Mouse (Mus musculus): Measurements from ENCODE around the gene Arhgap25. TPM values are rescaled to one million over a fixed set of nuclear protein-coding genes. Genes with fewer than 3 reads are reported as not detected.
"Not testable (repeated sequence)": the region's sequence is repeated elsewhere in the genome, so short reads cannot be mapped to it uniquely, and the experiment has no call there.

Gene Arhgap25
- total RNA-seq, 4 experiments from 2014 or later: 2.9 to 8.9 (median 5.9) TPM

DNA sequence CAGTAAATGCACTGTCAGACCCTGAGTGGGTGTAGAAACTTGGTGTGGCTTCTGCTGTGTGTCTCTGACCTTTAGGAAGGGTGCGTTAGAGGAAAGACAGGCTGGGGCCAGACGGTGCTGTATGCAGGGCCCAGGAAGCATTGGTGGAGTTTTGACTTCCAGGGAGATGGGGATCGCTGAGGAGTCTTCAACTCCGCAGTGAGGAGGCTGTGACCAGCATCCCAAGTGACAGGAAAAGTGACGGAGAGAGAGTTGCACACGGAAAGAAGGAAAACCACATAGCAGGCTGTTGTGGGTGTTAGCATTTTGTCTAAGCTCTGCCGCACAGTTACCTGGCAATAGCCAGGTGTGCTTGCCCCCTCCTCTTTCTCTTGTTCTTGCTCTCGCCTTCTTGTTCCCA lies 3.2 kb upstream of the Arhgap25 start:
- DNase-seq (ENCODE audit: low spot score in 2 of 2): no peak

DNA sequence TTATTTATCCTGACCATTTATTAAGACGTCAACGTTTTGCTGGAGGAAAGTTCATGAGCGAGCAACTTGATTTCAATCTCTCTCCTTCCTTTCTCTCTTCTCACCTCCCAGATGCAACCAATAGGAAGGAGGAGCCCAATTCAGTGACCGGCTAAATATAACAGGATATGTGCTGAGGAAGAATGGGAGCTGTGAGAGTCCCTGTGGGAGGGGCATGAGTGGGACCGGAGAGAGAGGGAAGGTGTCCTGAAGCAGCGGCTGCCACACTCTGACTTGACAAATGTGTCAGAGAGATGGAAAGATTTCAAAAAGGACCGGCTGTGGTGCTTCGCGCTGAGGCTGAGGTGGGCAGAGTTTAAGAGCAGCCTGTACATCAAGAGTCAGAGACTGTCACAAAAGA lies 2.6 kb upstream of the Arhgap25 start:
- no peak for DNase-seq (ENCODE audit: low spot score in 2 of 2)

DNA sequence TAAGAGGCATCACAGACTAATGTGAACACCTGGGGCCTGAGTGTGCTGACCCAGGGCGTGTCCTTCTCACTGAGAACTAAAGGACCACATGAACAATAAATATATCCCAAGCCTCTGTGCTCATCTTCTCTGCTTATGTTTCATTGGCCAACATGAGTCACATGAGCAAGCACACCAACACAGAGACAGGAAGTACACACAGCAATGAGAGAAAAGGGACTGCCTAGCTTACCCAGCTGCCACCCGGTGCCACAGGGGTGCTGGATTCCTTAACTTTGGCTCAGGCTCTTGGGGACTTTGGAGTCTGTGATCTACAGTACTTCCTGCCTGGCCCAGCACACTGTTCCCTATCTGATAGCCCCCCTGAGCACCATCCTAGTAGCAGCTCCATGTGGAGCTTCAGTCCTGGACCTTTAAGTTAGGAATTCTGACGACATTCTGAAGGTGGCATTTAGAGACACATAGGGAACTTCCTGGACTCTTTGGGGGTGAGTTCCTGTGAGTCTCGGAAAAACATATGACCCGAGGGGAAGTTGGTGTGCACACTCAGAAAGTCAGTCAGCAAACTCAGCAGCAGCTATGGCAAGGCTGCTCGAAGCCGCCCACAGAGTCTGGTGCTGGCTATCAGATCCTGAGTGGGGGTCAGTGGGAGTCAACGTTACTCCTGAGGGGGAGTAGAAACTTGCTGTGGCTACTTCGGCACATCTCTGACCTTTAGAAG lies 2.0 kb upstream of the Arhgap25 start:
- no peak for DNase-seq (ENCODE audit: low spot score in 2 of 2)

DNA sequence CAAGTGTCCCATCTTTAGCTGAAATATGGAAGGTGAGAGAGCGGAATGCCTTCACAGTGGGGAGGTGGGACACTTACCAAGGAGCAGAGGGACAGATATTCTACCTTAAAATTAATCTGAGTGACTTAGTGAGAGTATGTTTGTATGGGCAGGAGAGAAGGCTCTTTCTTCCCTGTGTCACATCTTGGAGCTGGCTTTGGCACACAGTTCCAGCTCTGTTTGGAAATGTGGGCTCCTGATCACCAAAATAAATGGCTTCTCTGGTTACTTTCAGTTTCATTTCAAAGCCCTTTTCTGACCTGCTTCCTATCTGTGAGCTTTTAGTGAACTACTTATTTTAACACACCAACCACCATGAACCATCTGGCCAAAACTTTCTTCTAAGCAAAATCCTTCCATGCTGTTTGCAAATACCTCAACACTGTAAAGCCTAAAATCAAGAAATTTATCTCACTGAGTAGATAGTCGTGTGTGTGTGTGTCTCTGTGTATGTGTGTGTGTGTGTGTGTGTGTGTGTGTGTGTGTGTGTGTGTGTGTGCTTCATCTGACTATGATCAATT lies 1.5 kb downstream of the Arhgap25 start:
- DNase-seq (ENCODE audit: low spot score in 2 of 2): no peak

DNA sequence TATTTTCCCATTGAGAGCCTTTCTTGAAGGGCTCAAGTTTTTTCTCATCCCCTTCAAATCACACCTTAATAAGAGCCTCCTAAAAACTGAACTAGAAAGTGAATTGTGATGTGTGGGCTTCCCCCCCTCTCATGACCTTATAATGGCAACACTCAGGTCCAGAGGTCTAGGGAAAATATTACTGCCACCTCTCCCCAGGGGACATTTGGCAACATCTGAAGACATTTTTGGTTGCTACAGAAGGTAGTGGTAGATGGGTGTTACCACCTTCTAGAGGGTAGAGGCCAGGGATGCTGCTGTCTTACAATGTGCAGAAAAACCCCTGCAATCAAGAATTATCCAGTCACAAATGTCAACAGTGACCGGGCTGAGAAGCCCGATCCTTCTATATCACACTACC lies 2.7 kb downstream of the Arhgap25 start:
- no peak for DNase-seq (ENCODE audit: low spot score in 2 of 2)

DNA sequence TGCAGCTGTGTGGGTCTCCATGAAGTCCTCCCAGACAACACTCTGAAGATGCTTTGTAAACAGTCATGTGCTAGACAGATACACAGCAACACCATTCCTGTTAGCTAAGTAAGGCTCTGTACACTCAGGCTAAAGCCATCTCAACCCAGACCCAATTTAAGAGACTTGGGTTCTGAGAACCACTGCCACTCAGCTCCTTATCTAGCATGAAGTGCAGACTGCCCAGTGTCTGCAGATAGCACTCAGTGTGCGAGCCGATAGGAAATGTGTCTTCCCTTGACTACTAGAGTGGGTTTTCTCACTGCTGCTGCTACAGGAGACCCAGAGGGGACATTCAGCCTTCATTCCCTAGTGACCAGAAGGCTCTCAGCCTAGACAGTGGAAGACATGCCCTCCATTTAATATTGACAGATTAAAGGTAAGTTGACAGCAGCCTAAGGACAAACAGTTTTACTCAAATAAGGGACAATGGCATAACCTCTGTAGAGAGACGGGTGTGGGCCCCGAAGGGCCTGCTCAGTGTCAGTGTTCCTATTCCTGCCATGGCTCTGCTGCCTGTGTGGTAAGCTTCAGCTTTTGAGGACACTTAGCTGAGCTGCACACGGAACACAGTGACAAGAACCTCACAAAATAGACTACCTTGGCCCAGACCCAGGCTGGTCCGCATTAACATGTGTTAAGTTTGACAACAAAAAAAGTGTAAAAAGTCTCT lies 5.1 kb downstream of the Arhgap25 start:
- DNase-seq (ENCODE audit: low spot score in 2 of 2): no peak

DNA sequence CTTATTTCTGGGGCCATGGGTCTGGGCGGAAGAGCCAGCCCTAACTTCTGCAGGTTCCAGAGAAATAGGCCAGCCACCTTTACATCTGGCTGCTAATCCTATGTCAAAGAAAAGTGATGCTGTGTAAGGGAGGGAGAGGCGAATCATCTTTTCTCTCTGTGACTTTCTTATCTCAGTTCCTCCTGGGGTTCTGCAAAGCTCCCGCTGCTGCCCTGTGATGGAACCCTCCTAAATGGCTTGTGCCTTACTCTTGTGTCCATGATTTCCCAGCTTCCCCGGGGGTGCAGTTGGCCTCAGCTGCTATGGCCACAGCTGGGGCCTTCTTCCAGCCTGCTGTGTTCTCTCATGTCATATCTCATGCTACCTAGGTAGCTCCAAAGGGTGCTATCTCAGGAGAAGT lies 5.7 kb downstream of the Arhgap25 start:
- no peak for DNase-seq (ENCODE audit: low spot score in 2 of 2)

DNA sequence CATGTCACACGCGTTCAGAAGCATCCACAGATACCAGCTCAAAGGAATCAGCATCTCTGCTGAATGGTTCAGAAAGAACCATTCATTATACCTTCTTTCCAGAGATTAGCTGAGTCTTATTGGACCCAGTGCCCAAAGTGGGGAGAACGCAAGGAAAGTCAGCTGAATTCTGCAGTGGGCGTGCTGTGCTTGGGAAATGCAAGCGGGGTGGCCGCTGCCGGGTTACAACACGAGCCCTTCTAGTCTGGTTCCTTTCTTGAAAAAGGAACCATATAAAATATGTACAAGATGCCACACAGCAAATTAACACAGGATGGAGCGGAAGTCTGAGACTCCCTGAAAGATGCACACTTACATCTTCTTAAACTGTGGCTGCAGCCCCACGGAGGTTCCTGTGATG lies 7.9 kb downstream of the Arhgap25 start:
- DNase-seq (ENCODE audit: low spot score in 2 of 2): no peak

DNA sequence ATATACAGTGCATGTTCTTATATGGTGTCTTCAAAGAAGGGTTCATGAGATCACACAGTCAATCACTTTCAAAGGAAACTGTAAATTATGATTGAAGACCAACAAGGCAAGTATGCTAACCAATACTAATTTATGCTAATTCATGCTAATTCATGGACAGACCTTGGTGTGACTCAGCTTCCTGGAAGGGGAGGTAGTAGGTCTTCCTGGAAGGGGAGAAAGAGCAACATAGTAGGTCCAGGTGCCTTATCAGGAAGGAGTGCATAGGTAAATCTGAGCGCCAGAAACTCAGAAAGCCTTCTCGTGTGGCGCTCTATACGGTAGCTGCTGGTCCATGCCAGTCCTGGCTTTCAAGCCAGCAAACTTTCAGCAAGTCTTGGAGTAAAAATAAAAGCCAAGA lies 8.8 kb downstream of the Arhgap25 start:
- no peak for DNase-seq (ENCODE audit: low spot score in 2 of 2)

DNA sequence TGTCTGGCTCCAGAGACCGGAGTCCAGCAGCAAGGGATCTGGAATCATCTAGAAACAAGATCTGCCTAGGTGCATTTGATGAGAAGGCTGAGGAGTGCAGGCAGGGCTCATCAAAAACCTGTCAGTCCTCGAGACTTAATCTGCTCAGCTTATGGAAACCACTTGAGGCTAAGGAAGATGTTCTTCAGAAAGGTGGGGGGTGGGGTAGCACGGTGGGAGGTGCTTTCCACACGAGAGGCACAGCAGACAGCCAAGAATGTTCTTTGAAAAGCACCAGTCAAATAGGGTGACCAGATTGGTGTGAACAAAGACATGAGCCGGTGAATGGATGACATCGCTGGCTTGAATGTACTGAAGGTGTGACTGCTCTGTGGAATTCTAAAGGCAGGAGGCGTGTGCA lies 9.3 kb downstream of the Arhgap25 start:
- DNase-seq (ENCODE audit: low spot score in 2 of 2): no peak

DNA sequence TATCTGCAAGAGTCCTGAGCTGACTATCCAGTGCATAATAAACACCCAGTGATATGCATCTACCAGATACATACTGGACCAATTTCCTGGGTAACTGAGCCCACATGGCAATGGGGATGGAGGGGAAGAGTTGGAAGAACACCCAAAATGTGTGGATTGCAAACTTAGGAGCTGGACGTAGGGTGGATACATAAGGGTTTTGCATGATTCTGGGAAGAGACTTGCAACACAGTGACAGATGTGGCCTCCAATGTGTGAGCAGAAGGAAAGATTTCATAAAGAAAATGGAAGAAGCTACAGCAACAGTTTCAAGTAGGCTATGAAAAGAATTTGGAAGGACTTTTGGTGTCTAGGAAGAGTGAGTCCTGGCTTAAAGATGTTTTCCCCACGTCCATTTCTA lies 10.0 kb downstream of the Arhgap25 start:
- no peak for DNase-seq (ENCODE audit: low spot score in 2 of 2)

DNA sequence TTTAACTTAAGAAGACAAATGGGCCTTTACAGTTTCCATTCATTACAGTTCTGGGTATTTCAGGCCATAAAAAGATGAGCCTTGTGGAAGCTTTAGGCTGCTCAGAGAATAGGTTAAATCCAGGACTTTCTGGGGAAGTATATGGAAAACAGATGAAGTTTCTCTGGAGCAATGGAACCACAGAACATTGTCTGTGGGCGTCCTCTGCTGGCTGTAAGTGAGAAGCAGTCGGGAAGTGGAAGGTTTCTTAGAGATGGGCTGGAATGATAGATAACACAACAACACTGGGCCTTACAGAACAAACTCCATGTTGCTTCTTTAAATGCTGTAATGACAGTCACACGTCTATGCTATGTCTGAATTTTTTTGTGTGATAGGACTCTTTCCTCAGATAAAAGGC lies 10.8 kb downstream of the Arhgap25 start:
- DNase-seq (ENCODE audit: low spot score in 2 of 2): peak in 1 of 2 experiments; percentile 65

DNA sequence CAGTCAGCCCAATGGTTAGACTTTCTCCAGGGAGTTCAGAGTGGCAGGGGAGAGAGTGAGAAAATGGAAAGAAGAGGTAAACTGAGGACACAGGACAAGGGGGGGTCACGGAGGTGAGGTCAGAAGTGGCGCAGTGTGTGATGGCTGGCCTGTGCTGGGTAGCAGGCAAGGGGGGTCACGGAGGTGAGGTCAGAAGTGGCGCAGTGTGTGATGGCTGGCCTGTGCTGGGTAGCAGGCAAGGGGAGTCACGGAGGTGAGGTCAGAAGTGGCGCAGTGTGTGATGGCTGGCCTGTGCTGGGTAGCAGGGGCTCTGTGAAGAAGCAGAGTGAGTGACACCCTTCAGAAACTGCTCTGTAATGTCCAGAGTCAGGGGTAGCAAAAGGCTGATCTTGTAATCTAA lies 11.4 kb downstream of the Arhgap25 start:
- not testable (repeated sequence) for DNase-seq (ENCODE audit: low spot score in 2 of 2)

DNA sequence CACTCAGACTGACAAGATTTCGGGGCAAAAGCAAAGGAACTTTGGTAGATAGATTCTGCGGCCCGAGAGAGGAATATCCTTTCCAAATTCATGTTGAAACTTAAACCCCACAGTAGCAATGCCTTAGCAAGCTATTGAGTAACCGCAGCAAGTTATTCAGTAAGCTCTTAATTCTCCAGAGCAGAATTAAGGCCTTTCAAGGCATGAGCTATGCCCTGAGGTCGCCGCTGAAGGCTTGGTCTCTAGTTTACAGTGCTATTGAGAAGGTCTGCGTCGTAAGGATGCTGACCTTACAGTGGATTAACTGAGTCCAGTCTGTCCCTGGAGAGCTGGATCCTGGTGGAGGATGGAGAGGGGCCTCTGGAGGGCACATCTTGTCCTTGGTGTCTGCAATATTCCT lies 12.5 kb downstream of the Arhgap25 start:
- no peak for DNase-seq (ENCODE audit: low spot score in 2 of 2)

DNA sequence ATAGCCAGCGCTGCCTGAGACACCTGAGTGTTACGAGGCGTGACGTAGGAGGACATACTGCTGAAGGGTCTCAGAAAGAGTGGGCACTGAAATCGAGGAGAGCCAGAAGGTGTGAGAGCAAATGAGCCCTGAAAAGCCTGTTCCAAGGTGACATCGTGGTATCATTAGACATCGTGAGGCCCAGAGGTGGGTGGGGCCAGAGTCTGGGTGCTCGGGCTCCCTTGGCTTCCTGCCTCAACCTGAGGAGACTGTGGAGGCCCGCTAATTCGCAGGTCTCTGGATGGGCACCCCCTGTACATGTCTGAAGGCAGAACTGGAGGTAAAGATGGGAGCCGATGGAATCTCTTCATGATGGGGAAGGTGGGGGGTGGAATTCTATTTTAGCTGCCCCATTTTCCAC lies 13.2 kb downstream of the Arhgap25 start:
- DNase-seq (ENCODE audit: low spot score in 2 of 2): no peak

DNA sequence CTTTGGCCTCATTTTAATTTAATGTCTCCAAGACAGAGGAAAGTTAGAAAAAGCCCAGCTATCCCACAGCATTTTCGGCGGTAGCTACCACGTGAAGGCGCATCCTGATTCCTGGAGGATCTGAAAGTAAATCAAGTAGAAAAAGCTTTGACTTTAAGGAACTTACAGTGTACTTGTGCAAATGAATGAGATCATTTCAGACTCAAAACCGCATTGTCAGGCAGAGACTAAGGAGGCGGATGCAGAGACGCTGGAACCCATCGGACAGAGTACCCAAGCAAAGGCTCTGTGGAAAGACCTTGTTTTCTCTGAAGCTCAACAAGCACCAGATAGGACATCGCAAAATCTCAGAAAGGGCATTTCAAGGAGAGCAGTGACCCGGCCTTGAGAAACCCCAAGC lies 14.4 kb downstream of the Arhgap25 start:
- DNase-seq (ENCODE audit: low spot score in 2 of 2): no peak

DNA sequence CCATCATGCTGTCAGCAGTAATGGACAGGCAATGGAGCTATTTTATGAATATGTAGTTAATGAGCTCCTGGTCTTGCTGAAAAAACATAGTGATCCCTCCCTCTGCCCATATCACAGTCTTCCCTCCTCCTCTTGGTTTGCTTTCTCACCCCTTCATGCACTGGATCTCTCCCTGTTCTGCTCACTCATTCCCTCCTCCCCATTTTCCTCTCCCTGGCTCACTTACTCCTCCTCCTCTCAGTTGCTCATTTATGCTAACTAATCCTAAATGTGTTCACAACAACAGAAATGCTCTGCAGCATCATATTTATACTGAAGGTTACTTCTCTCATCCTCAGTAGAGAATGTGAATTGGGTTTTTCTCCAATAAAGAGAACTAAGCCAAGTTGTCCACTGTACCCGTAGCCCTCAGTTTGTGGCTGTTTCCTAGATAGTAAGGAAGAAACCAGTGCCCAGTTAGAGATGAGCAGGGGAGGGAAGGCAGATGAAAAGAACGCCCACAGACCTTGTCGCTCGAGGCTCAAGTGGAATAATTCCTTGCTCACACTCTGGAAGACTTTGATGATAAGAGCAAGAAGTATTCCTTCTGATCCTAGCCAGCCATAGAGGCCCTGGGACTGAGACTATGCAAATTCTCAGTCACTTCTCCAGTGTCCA lies 15.2 kb downstream of the Arhgap25 start:
- DNase-seq (ENCODE audit: low spot score in 2 of 2): no peak

DNA sequence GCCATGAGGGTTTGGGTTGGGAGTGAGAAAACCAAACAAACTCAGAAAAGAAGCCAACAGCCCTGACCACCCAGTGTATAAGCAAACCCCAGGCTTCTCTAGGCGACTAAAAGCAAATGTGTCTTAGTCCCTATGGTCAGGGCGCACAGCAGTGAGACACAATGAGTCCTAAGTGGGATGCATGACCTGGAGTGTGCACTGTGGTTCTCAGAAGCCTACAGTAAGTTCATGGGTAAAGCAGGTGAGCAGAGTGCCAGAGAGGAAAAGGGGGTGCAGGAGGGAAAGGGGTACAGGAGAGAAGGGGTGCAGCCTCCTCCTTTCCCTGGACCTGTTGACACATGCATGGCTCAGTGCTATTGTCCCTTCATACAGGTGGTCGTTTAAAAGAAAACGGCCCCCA lies 18.7 kb downstream of the Arhgap25 start:
- no peak for DNase-seq (ENCODE audit: low spot score in 2 of 2)

DNA sequence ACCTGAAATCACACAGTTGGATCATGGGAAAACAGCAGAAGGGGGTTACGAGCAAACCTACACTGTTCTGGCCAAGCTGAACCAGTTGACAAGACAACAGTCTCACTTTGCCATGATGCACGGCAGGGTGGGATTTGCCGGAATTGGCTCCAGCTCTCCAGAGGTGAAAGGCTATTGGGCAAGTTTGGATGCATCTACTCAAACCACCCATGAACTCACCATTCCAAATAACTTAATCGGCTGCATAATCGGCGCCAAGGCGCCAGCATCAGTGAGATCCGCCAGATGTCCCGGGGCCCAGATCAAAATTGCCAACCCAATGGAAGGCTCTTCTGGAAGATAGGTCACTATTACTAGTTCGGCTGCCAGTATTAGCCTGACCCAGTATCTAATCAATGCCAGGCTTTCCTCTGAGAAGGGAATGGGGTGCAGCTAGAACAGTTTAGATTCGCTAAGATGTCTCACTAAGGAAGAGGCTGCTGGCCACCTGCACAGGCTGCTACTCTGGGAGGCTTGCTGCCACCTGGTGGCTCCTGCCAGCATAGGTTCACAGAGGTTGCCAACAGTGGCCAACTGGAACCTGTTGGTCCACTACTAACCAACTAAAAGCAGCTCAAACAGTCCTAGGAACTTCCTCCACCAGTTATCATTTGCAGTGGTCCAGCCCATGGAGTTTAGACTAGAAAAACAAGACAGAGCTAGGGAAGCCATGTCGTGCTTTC lies 19.9 kb downstream of the Arhgap25 start:
- DNase-seq (ENCODE audit: low spot score in 2 of 2): peak in 1 of 2 experiments; percentile 61

DNA sequence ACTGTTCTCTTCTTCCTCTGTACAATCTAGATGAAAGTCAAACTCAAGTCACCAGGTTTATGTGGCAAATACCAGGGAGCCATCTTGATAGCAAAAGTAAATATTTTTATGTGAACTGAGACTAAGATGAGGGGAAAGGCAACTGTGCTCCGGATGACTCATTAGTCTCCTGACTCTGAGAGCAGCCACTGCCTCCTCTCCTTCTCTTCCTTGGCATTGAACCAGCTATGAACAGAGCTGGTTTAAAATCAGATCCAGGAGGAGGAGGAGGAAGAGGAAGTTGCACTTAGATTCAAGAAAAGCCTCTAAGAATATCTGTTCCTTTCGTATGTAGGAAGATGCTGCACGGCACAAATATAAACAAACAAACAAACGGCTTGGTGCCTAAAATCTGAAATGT lies 22.1 kb downstream of the Arhgap25 start:
- DNase-seq (ENCODE audit: low spot score in 2 of 2): no peak

DNA sequence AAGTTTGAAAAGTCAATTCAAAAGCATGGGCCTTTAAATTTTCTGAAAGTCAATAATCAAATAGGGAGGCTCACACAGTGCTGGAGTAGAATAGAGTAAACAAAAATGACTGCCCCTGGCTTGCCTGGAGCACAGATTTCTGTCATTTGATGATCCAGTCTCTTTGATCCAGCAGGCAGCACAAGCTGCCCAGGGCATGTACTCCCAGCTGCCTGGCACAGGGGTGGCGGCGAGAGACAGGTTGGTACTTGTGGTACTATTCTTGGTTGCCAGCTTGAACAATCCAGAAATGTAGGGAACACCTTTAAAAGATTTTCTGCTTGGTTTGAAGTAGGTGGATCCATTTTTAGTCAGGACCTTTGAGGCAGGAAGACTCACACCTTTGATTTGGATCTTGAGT lies 23.3 kb downstream of the Arhgap25 start:
- DNase-seq (ENCODE audit: low spot score in 2 of 2): no peak

DNA sequence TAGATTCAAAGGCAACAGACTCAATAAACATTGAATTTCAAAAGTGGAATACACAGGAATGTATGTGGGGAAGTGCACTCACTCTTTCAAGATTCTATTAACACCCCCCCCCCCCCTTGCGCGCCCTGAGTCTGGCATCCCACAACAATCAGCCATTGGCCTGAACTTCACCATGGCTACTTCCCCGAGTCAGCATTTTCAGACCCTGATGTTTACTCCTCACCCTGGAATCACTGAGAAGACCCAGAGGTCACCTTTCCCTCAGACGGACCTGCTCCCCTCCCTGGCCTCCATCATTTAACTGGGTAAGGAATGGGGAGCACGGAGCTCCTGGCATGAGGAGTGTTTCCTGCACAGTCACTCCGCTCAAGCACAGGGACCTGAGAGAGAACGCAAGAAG lies 28.2 kb downstream of the Arhgap25 start:
- no peak for DNase-seq (ENCODE audit: low spot score in 2 of 2)

Data from layer of hippocampus, adult 8-10 months (tissue).